Comparison of ENCODE assay signal across 10 mouse cellular contexts in the genomic region with DNA sequence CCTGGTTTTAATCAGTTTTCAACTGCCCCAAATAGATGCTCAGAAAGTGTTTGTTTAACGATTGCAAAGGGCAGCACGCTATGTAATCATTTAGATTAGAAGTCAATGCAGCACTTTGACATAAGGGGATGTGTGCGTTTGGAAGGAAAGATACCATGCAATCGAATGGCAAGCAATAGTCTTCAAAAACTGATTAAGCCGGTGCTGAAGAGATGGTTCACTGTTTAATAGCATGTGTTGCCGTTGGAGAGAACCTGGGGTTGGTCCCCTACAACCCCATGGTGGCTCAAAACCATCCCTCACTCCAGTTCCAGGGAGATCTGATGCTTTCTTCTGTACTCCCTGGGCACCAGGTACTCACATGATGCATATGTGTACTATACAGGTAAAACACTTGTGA. TPM values are rescaled to one million over a fixed set of nuclear protein-coding genes. Genes with fewer than 3 reads are reported as not detected.
DNase-seq lines count a peak whose midpoint lies in the region; ATAC-seq and TF ChIP-seq lines count a peak whose summit lies in the region.
"Had no signal": no experiment of that assay in that cellular context is flagged by ENCODE, and none has a peak within 500 bp of the region (broad histone marks: within the 10 kb centered on the region; RNA-seq: fewer than 3 reads in every experiment).

No protein-coding gene starts in this region.

- TF ChIP-seq CTCF in testis, adult 2 months (IDR thresholded peaks at IDR 0.05; ENCODE audit: control insufficient read depth, insufficient read depth, insufficient replicate concordance, low read depth, low read length), result no peak

- H3K27me3 ChIP-seq in kidney, embryonic 16.5 days (ENCODE audit: insufficient read depth, low read length), result no peaks in the 10 kb centered on the region
- H3K27me3 ChIP-seq in testis, adult 2 months (ENCODE audit: control insufficient read depth, insufficient read depth, low read length), result no peaks in the 10 kb centered on the region
- no peaks in the 10 kb centered on the region; the same call in 1 of the 2 replicates for H3K27me3 ChIP-seq in limb, embryonic 12.5 days

- H3K36me3 ChIP-seq in kidney, embryonic 16.5 days (ENCODE audit: insufficient read depth, low read length), result no peaks in the 10 kb centered on the region
- H3K36me3 ChIP-seq in testis, adult 2 months (ENCODE audit: control insufficient read depth, insufficient read depth, low read length), result no peaks in the 10 kb centered on the region
- H3K36me3 ChIP-seq in limb, embryonic 12.5 days, result no peaks in the 10 kb centered on the region

- DNase-seq in kidney, adult 9 months, result no peak
- no peak for DNase-seq in testis, postnatal 14 days (ENCODE audit: low spot score)
- no peak for DNase-seq in urinary bladder, adult 18-20 months (ENCODE audit: low spot score in 2 of 2)
- no peak for DNase-seq in thymus, postnatal 25 days
- DNase-seq: gastrocnemius, postnatal 25 days; kidney, adult 2 months; right cerebral cortex, postnatal 14 days had no signal

- no peak overlapping the region for H3K27ac ChIP-seq in kidney, embryonic 16.5 days (ENCODE audit: low read length)
- H3K27ac ChIP-seq in testis, adult 2 months (ENCODE audit: control insufficient read depth, insufficient read depth, low read depth, low read length), result 0 out of 2 replicates have a peak overlapping the region, but pooled peaks have one; percentile 48
- no peak overlapping the region for H3K27ac ChIP-seq in limb, embryonic 12.5 days

- peak overlapping the region; percentile 62 for H3K4me2 ChIP-seq in kidney, embryonic 16.5 days (replicated peaks; ENCODE audit: low read depth, low read length)
- peak overlapping the region; percentile 65 for H3K4me2 ChIP-seq in limb, embryonic 12.5 days

- no peak for TF ChIP-seq POLR2A in testis, adult 2 months (IDR thresholded peaks at IDR 0.05; ENCODE audit: control insufficient read depth, low read depth, low read length)

- no peak overlapping the region for H3K4me3 ChIP-seq in kidney, embryonic 16.5 days (ENCODE audit: low read length)
- H3K4me3 ChIP-seq in testis, adult 2 months (ENCODE audit: control insufficient read depth, low read depth, low read length), result no peak overlapping the region
- H3K4me3 ChIP-seq in limb, embryonic 12.5 days (replicated peaks), result no peak overlapping the region

- 82% methylated on average over 6 of the region's 6 CpGs for WGBS in kidney, embryonic 16.5 days
- WGBS in limb, embryonic 12.5 days, result 81% methylated on average over 6 of the region's 6 CpGs

- no peak for ATAC-seq in kidney, embryonic 16.5 days (ENCODE audit: low FRiP score, low TSS enrichment)
- no peak for ATAC-seq in limb, embryonic 12.5 days (ENCODE audit: insufficient number of reproducible peaks, insufficient read depth, low FRiP score, low TSS enrichment, low read depth)

- H3K9me3 ChIP-seq in kidney, embryonic 16.5 days (ENCODE audit: low read length), result no peaks in the 10 kb centered on the region
- no peaks in the 10 kb centered on the region for H3K9me3 ChIP-seq in limb, embryonic 12.5 days

- peaks cover 29% of the 10 kb centered on the region for H3K4me1 ChIP-seq in kidney, embryonic 16.5 days (ENCODE audit: insufficient read depth, low read length)
- peaks cover 11% of the 10 kb centered on the region for H3K4me1 ChIP-seq in testis, adult 2 months (ENCODE audit: control insufficient read depth, insufficient read depth, low read length)
- H3K4me1 ChIP-seq in limb, embryonic 12.5 days (replicated peaks), result peaks cover 18% of the 10 kb centered on the region

- H3K9ac ChIP-seq in kidney, embryonic 16.5 days (replicated peaks; ENCODE audit: low read length), result no peak overlapping the region
- H3K9ac ChIP-seq in limb, embryonic 12.5 days (replicated peaks), result no peak overlapping the region

RNA-seq across cellular contexts. Expression of gene Elovl5, which starts 4.9 kb away (rescaled TPM):
- 90.1 and 95.9 TPM in 2 replicates for polyA plus RNA-seq in kidney, embryonic 16.5 days (2015; fragmentation: Nextera tagmentation; extraction: Ambion mirVana)
- polyA plus RNA-seq in testis, adult 2 months (2012; rRNA removed), result 54.1 and 74.7 TPM in 2 replicates
- polyA plus RNA-seq in limb, embryonic 12.5 days (2016; fragmentation: Nextera tagmentation; extraction: Ambion mirVana), result 71.9 and 75.5 TPM in 2 replicates
